Mouse (Mus musculus) forebrain, embryonic 14.5 days (tissue): ENCODE measurements at regions not wholly inside any gene's neighbourhood (a gene's known extent, or its start where the extent isn't known, plus 50 kb on each side); places are given as distances from the start of the nearest gene placed in this dataset.

Experiments
- ATAC-seq: fragments of 200-750 bp; cut with Nextera tagmentation; 2 replicates; pipeline ENCODE4 v1.8.0; 2017; ENCODE audit warnings: mild to moderate bottlenecking, moderate library complexity
- DNase-seq: peaks from one replicate; pipeline ENCODE4 v3.0.0-alpha.2; 2015; ENCODE audit warnings: low spot score
- H3K27ac ChIP-seq: fragments of 300-500 bp; sonication (generic); 2 replicates; pipeline ENCODE4 v1.5.1; 2014; ENCODE audit warnings: low read depth, mild to moderate bottlenecking, control low read depth, low read length, moderate library complexity
- H3K27me3 ChIP-seq: fragments of 300-500 bp; sonication (generic); replicated peaks from 2 replicates; pipeline ENCODE4 v1.6.1; 2014; ENCODE audit warnings: low read length, control low read depth, mixed read lengths; ENCODE audit not compliant: control insufficient read depth, insufficient read depth
- H3K36me3 ChIP-seq: fragments of 300-500 bp; sonication (generic); 2 replicates; pipeline ENCODE4 v1.6.1; 2014; ENCODE audit warnings: low read length, control low read depth; ENCODE audit not compliant: control insufficient read depth, insufficient read depth
- H3K4me1 ChIP-seq: fragments of 300-500 bp; sonication (generic); 2 replicates; pipeline ENCODE4 v1.6.1; 2014; ENCODE audit warnings: antibody characterized with exemption, low read length, control low read depth; ENCODE audit not compliant: control insufficient read depth, insufficient read depth
- H3K4me2 ChIP-seq: fragments of 300-500 bp; sonication (generic); 2 replicates; pipeline ENCODE4 v1.6.1; 2014; ENCODE audit warnings: mild to moderate bottlenecking, control low read depth, low read length
- H3K4me3 ChIP-seq: fragments of 300-500 bp; sonication (generic); 2 replicates; pipeline ENCODE4 v1.5.1; 2014; ENCODE audit warnings: low read depth, low read length, control low read depth
- H3K9ac ChIP-seq: fragments of 300-500 bp; sonication (generic); 2 replicates; pipeline ENCODE4 v1.6.1; 2014; ENCODE audit warnings: mild to moderate bottlenecking, low read length, control low read depth, moderate library complexity
- H3K9me3 ChIP-seq: fragments of 300-500 bp; sonication (generic); replicated peaks from 2 replicates; pipeline ENCODE4 v1.6.1; 2016; ENCODE audit warnings: low read length, control low read depth, mixed read lengths; ENCODE audit not compliant: control insufficient read depth
- WGBS: fragments of 180-500 bp; shearing (Covaris S2); extraction: QIAGEN DNeasy Blood & Tissue Kit; methylation state at CpG from one replicate; pipeline ENCODE4 v1.1.7; 2014; 5-methylcytosine and 5-hydroxymethylcytosine counted together

- peak overlapping the region; percentile 50 for H3K4me2 ChIP-seq
- 1% methylated on average over 11 of the region's 11 CpGs for WGBS
- peak; percentile 87 for ATAC-seq
- no peaks in the 10 kb centered on the region for H3K9me3 ChIP-seq
- H3K27ac ChIP-seq: no peak overlapping the region
- H3K27me3 ChIP-seq: peaks cover 4% of the 10 kb centered on the region; the same call in 1 of the 2 replicates
- peaks cover 3% of the 10 kb centered on the region; the same call in 1 of the 2 replicates for H3K4me1 ChIP-seq
- H3K4me3 ChIP-seq: peak overlapping the region; percentile 27
- H3K9ac ChIP-seq: no peak overlapping the region
- no peaks in the 10 kb centered on the region for H3K36me3 ChIP-seq
- DNase-seq: peak; percentile 92
Observed at GRCm38 (mm10) chr2:74300366-74300791, 278.9 kb downstream of the Lnpk start.

GRCm38 (mm10) chr2:74292641-74293040 lies 286.6 kb downstream of the Lnpk start:
- no peaks in the 10 kb centered on the region for H3K36me3 ChIP-seq
- H3K4me1 ChIP-seq: peaks cover 3% of the 10 kb centered on the region; the same call in 1 of the 2 replicates
- H3K9me3 ChIP-seq: no peaks in the 10 kb centered on the region
- H3K27ac ChIP-seq: no peak overlapping the region
- 75% methylated on average over 7 of the region's 7 CpGs for WGBS
- H3K4me3 ChIP-seq: no peak overlapping the region
- no peak for ATAC-seq
- peak; percentile 24 for DNase-seq
- no peak overlapping the region for H3K9ac ChIP-seq
- H3K27me3 ChIP-seq: no peaks in the 10 kb centered on the region
- no peak overlapping the region for H3K4me2 ChIP-seq

- ATAC-seq (peak; percentile 92), DNase-seq (peak; percentile 87)
- H3K4me3 ChIP-seq: no peak overlapping the region
- 0 out of 2 replicates have a peak overlapping the region, but pooled peaks have one; percentile 46 for H3K27ac ChIP-seq
- peaks cover 3% of the 10 kb centered on the region; the same call in 1 of the 2 replicates for H3K4me1 ChIP-seq
- H3K27me3 ChIP-seq: no peaks in the 10 kb centered on the region
- no peak overlapping the region for H3K4me2 ChIP-seq
- no peaks in the 10 kb centered on the region for H3K36me3 ChIP-seq
- H3K9me3 ChIP-seq: no peaks in the 10 kb centered on the region
- WGBS: 63% methylated on average over 8 of the region's 8 CpGs
- H3K9ac ChIP-seq: no peak overlapping the region
Observed at GRCm38 (mm10) chr2:74291416-74292396, 287.5 kb downstream of the Lnpk start.

- Histone ChIP-seq H3K36me3 (no peaks in the 10 kb centered on the region), H3K4me3 (no peak overlapping the region), H3K9me3 (no peaks in the 10 kb centered on the region), H3K4me1 (no peaks in the 10 kb centered on the region), H3K27me3 (no peaks in the 10 kb centered on the region), H3K27ac (no peak overlapping the region), H3K9ac (no peak overlapping the region), H3K4me2 (no peak overlapping the region)
- DNase-seq (no peak), ATAC-seq (no peak)
- WGBS: 87% methylated on average over 4 of the region's 4 CpGs
Observed at GRCm38 (mm10) chr2:74285624-74286023, 293.6 kb downstream of the Lnpk start.

- DNase-seq: no peak
- Histone ChIP-seq H3K4me2 (no peak overlapping the region), H3K9ac (no peak overlapping the region), H3K9me3 (no peaks in the 10 kb centered on the region), H3K27me3 (no peaks in the 10 kb centered on the region), H3K27ac (no peak overlapping the region), H3K36me3 (no peaks in the 10 kb centered on the region), H3K4me1 (no peaks in the 10 kb centered on the region), H3K4me3 (no peak overlapping the region)
- no peak for ATAC-seq
- WGBS: 91% methylated on average over 6 of the region's 6 CpGs
Observed at GRCm38 (mm10) chr2:74264963-74265362, 314.3 kb downstream of the Lnpk start.

- H3K4me2 ChIP-seq: no peak overlapping the region
- no peaks in the 10 kb centered on the region for H3K27me3 ChIP-seq
- H3K27ac ChIP-seq: no peak overlapping the region
- no peak overlapping the region for H3K9ac ChIP-seq
- no peaks in the 10 kb centered on the region for H3K36me3 ChIP-seq
- no peak for ATAC-seq
- no peak overlapping the region for H3K4me3 ChIP-seq
- WGBS: 54% methylated on average over 8 of the region's 8 CpGs
- H3K4me1 ChIP-seq: no peaks in the 10 kb centered on the region
- peak; percentile 18 for DNase-seq
- no peaks in the 10 kb centered on the region for H3K9me3 ChIP-seq
Observed at GRCm38 (mm10) chr2:74257034-74257781, 322.0 kb downstream of the Lnpk start.

- DNase-seq (no peak), ATAC-seq (no peak)
- H3K4me1 ChIP-seq: peaks cover 4% of the 10 kb centered on the region
- no peak overlapping the region for H3K9ac ChIP-seq
- H3K4me3 ChIP-seq: no peak overlapping the region
- H3K4me2 ChIP-seq: no peak overlapping the region
- 93% methylated on average over 3 of the region's 3 CpGs for WGBS
- H3K27ac ChIP-seq: no peak overlapping the region
- H3K36me3 ChIP-seq: no peaks in the 10 kb centered on the region
- H3K9me3 ChIP-seq: no peaks in the 10 kb centered on the region
- no peaks in the 10 kb centered on the region for H3K27me3 ChIP-seq
Observed at GRCm38 (mm10) chr2:74247521-74247920, 331.7 kb downstream of the Lnpk start.

- no peak for DNase-seq
- Histone ChIP-seq H3K9ac (no peak overlapping the region), H3K4me2 (no peak overlapping the region), H3K27ac (no peak overlapping the region), H3K9me3 (no peaks in the 10 kb centered on the region), H3K27me3 (no peaks in the 10 kb centered on the region), H3K4me1 (peaks cover 4% of the 10 kb centered on the region), H3K36me3 (no peaks in the 10 kb centered on the region), H3K4me3 (no peak overlapping the region)
- WGBS: 77% methylated on average over 4 of the region's 4 CpGs
- no peak for ATAC-seq
Observed at GRCm38 (mm10) chr2:74246631-74247030, 332.6 kb downstream of the Lnpk start.
